Mouse (Mus musculus): ENCODE measurements around the gene Plch2.

The Plch2 gene

DNA sequence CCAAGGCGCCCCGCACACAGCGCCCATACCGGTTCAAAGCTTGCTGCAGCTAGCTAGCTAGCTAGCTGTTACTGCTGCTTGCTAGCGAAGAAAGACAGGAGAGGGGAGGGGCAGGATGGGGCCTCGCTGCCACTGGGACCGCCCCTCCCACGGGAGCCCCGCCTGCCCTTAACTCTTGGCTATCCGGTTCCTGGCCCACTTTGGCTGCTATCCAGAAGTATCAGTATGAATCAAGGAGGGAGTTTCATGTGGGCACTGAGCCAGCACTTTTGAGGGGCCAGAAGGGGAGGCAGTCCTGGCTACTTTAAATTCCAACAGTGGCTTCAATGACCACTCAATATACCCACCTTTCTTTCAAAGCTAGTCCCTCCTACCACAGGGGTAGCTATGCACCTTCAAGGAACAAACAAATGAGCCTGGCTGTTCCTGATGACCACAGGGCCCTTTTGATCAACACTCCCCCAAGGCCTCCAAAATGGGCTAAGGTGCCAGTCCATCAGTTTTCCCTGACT, 37.2 kb downstream of the Plch2 start:
- peak; percentile 66 for DNase-seq

DNA sequence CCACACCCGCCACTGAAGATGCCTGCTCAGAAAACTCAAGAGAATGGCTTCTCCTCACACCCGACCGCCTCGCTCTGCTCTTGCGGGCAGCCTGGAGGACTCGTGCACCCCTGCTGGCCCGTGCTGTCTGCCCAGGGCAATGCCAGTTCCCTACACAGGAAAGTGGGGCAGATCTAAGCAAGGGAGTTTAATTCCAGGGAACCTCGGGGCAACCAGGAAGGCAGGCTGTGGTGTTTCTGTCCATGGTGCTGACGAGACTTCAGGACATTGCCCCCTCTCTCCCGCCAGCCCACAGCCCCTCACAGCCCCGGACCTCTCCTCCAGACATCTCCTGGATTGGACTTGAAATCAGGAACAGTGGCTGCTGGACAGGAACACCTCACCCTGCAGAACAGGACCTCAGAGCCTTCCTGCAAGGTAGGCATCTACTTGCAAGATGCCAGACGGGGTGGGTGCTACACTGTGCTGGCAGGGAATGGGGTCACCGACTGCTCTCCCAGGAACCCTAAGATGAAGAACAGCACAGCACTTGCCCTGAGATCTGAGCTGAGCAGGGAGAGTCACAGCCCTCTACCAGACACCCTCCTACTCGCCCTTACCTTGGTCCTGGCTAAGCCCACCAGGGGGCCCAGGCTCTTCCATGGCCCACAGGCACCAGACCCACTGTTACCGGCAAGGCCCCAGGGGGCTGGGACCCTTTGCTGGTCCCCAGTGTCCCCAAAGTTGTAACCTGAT, 37.8 kb downstream of the Plch2 start:
- DNase-seq = peak; percentile 30

DNA sequence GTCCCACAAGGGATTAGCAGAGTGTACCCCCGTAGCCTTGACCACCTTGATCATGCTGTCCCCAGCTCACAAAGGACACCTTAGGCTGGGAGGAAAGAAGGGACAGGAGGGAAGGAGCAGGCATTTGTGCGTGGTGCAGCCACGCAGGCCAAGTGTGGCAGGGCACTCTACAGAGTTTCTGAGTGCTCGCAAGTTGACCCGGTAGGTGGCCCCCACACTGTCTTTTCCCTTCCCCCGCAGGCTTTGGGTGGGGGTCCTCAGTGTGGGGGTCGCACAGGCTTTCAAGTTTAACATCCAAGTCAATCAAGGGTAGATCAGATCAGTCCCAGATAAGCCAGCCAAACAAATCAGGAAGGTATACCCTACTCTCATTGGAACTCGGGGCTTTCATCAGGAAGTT, 38.5 kb downstream of the Plch2 start:
- no peak for DNase-seq

DNA sequence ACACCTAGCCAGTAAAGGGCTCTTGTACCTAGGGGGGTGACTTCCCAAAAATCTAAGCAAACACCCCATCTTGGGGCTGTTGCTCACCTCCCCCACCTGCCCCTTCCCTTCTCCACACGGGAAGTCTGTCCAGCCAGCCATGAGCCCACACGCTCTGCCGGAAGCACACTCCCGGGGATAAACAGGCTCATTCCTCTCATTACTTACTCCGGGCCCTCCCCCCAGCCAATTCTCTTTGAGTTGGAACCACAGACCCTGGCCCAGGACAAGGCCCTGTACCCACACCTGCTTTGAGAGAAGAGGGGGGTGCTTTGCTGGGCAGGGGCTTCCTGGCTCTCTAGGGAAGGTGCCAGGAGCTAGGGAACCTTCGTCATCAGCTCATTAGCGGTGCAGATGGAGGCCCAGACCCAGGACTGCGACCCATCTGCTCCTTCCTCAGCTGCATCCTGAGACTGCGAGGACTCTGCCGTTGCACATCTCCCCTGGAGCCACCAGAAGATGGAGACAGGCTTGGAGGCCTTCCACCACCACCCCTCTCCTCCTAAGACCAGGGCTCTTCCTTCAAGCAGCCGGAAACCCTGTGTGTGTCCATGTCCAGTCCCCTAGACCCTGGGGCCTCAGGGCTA, 39.2 kb downstream of the Plch2 start:
- no peak for DNase-seq

DNA sequence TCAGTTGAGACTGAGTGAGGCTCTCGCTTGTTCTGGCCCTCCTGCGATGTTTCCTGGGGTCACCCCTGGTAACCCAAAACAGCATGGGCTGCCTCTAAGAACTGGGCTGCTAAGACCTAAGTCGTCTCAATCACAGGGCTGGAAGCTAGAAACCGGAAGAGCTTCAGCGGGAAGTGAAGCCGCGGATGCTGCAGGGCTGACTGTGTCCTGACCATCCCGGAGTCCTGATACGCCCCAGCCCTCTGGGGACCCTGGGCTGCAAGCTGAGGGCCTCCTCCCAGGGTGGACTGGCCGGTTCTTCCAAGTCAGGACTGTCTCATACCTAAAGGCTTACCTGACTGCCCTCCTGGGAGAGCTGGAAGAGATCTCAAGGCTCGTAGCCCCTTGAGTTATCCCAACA, 39.8 kb downstream of the Plch2 start:
- DNase-seq = no peak

DNA sequence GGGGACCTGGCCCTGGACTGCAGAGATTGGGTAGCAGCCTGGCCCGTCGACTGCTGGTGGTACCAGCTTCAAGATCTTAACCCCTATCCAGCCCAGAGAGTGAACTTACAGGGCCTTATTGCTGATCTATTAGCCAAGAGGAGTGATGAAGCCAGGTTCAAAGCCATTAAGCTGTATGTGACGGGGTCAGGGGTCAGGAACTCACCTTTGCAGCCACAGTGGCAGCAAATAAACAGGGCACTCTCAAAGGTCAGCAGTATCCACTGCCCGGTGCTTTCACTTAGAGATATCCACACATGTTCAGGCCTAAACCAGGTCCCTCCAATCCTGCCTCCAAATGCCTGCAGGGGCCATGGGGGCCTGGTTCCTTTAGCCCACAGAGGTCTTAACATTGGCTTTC, 41.0 kb downstream of the Plch2 start:
- DNase-seq = no peak

DNA sequence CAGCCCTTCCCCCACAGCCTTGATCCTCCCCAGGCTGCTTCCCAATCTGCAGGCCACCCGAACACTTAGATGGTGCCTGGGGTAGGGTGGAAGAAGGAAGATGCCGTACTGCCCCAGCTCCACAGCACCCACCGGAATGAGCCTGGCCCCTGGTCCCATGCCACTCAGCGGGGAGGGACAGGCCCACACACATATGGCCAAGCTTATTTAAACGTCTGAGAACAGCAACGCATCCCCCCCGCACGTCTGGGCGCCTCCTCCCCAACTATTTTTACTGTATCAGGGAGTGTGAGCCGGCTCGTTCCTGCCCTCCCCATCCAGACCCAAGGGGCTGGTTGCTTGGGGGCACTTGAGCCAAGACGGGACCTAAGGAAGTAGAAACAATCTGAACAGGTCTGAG, 41.8 kb downstream of the Plch2 start:
- DNase-seq = no peak

DNA sequence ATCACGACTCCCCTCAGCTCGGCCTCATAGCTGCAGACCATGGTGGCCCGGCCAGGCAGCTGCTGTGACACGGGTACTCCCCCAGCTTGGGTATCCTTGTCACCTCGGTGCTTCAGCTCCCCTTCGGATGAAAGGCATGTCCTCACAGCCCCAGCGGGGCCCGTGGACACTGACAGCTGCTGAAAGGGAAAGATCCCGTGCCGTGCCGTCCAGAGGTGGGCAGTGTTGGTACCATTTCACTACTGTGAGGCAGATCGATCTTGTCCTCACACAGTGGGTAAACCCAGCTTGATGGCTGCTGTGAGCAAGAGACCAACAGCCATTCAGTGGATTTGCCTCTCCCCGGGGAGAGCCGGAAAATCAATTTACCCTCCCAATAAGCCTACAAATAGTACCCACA, 42.3 kb downstream of the Plch2 start:
- DNase-seq = no peak

DNA sequence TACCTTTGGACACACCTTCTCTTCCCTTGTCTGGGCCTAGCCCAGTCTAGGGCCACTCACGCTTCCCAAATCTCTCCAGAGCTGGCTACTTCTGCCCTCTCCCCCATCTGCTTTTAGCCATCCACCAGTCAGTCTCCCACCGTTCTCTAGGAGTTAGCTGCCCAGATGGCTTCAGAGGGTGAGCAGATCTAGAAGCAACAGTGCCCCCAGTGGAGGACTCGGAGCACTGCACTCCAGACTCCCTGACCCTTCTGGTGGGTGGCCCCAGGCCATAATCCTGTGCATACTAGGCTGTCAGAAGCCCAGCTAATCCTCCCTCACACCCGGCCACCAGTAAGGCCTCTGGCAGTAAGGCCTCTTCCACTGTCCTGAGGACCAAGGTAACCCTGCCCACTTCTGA, 43.8 kb downstream of the Plch2 start:
- DNase-seq = peak; percentile 73

DNA sequence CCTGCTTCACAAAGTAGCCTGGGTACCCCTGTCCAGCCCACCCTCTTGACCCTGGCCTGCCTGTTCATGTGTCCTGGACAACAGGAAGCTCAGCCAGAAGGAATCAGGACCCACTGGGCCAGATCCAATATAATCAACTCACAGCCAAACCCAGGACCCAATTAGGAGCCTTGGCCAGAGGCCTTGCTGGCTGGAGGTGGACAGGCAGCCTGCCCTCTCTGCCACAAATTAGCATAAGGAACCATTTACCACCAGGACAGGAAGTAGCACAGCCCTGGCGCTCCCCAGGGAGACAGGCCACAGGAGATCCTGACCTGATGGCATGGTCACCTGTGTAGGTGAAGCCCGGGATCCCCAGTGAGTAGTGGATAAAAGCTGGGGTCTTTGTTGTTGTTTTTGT, 44.5 kb downstream of the Plch2 start:
- no peak for DNase-seq

DNA sequence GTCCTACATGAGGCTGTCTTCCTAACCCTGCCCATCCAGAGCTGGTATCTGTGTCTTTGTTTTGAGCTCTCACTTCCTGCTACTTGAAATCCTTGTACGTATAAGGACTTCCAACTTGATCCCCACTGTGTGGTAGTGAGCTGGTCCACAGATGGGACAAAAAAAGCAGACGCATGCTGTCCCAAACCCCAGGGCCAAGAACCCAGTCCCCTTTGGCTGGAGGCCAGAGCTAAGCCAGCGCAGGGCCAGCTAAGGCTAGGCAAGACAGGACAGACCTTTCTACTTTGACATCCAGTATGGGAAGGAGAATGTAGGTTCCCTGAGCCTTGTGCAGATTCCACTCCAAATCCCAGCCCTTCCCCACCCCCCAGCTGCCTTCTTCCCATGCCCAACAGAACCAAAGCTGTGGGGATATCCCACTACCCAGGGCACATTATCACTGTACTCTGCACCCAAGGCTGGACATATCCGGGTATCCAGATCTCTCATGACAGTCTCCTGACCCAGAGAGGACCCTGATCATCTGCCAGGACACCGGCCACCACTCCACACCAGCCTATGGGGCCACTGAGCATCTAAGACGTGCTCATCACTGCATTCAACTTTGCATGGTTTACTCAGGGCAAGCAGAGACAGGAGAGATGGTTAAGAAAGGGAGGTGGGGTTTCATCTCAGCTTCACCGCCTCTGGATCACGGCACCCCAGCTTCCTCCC, 45.1 kb downstream of the Plch2 start:
- DNase-seq = no peak

DNA sequence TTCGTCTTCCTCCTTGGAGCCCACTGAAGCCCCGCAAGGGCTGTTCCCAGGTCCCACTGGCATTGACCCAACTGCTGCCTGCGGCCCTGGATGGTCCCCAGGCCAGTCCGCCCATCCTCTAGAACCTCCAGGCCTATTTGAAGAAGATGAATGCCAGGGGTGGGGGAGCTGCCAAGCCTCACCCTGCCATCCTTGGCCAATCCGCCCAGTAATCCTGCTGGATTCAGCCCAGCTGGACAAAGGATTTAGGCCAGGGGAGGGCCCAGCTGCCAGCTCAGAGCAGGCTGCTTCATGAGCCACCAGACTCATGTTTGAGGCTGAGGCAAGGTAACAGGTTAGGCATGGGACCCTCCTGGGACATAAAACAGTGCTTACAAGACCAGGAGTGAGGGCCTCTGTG, 45.7 kb downstream of the Plch2 start:
- peak; percentile 7 for DNase-seq

DNA sequence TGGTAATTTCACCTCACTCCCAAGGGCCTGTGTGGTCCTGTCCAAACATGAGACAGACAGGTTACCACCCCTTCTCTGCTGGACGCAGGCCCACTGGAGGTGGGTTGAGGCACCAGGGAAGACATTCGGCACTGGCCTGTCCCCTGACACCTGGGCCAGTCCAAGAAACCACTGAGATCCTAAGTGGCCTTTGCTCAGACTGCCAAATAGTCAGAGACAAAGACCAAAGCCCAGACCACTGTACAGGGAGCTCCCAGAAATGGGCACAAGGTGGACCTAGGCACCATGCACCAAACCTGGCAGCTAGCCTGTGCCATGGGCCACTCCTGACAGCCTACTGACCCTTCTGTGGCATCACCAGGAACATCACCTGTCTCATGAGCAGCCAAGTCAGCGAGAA, 47.4 kb downstream of the Plch2 start:
- no peak for DNase-seq

DNA sequence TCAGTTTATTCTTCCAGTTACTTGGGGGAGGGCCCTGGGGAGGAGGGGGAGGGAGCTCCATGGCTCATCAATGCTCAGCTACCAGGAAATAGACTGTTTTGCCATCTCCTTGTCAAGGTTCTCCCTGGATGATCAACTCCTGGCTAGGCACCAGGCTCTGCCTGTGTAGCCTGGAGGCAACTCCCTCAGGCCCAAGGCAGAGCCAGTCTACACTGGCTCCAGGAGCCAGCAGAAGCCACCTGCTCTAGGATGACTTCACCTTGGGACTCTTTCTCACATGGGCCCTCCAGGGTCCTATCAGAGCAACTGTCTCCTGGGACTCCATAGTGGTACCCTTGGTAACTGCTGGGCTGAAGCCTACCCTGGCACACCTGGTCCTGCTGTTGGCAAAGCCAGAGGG, 48.5 kb downstream of the Plch2 start:
- no peak for DNase-seq

DNA sequence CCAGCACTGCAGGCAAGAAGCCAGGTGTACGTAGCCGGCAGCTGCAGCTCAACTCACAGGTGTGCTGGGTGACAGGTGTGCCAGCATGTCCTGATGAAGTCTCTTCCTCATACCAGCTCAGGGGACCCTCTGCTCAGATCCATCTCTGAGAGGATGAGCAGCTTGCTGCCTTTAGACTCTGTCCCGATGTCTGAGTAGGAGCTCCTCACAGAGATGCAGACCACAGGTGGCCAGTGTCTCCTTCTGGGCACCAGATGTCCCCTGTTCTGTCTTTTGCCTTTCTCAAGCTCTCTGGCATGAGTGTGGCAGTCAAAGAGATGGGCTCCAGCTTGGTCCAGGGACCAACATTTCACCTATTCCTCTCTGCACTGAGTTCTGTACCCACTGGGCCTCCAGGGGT, 48.9 kb downstream of the Plch2 start:
- no peak for DNase-seq

DNA sequence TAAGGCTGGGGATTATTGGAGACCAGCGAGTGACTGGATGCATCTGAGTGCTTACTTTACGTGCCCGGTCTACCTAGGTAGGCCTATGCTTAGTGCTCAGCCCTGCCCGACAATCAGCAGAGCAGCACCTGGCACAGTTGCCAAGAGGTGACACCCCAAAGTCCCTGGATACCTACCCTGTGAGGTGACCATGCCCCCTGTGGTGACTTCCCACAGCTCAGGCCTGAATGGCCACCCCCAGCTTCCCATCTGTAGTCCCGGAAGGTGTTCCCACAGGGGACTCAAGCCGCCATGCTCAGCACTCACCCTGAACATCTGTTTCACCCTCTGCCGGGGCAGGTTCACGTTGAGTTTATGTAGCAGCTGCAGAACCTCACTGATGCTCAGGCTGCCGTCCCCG, 50.3 kb downstream of the Plch2 start:
- DNase-seq = no peak

DNA sequence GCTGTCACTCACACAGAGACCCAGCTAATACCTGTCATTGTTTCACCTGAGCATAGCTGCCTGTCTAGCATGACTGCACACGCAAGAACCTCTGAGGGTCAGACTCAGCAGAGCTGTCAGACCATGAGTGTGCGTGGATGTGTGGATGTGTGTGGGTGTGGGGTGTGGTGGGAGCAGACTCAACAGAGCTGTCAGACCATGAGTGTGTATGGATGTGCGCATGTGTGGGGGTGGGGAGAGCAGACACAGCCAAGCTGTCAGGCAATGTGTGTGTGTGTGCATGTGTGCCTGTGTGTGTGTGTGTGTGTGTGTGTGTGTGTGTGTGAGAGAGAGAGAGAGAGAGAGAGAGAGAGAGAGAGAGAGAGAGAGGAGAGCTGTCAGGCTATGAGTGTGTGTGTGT, 51.3 kb downstream of the Plch2 start:
- no peak for DNase-seq

DNA sequence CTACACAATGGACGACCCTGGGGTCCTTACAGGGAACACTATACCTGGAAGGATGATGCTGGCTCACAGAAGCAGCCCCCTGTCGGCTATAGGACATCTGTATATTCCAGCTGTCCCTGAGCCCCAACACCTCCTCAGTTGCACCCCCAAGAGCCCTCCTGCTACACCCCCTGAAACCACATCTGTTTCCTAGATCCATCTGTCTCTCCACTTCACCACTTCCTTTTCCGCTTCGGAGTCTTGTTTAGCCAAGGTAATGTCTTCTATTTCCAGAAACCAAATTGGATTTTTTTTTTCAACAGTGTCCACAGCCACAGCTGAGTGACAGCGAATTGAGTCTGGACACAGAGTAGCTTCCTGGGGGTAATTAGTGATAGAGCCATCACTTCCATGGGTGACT, 57.2 kb downstream of the Plch2 start:
- no peak for DNase-seq

DNA sequence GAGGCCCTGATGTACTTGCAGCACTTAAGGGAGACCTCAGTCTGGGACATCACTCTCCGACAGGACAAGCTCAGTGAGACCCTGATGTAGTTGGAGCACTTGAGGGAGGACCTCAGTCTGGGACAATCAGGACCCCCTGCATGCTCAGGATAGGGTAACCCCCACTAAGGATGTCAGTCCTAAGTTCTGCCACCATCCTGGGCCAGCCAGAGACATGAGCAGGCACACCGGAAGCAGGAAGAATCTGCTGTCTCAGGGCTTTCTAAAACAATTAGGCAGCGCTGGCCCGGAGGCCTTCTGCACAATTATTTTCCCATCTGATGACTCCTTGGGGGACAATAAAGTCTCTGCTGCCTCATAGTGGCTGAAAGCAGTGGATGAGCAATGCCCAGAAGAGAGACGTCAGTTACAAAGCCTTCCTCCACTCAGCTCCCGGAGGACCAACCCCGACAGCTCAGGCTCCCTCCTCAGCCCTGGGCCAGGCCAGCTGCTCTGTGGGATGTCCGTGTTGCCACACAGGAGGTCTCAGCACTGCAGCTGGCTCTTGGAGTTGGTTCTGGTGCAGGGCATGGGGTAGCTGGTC, 59.9 kb downstream of the Plch2 start:
- DNase-seq = no peak

DNA sequence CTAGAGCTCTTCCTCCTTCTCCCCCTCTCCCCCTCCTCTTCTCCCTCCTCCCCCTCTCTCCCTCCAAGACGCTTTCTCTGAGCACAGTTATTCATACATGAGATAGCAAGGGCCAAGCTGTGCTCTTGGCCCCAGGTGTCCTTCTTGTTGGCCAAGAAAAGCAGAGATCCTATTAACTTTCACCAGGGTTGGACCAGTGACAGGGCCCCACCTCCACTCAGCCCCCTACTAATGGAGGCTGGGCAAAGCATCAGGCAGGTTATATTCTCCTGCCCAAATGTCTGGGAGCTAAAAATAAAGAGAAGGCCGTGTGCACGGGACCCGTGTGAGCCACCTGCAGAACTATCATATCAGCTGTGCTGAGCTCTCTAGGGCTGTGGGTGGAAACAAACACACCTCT, 61.7 kb downstream of the Plch2 start:
- no peak for DNase-seq

DNA sequence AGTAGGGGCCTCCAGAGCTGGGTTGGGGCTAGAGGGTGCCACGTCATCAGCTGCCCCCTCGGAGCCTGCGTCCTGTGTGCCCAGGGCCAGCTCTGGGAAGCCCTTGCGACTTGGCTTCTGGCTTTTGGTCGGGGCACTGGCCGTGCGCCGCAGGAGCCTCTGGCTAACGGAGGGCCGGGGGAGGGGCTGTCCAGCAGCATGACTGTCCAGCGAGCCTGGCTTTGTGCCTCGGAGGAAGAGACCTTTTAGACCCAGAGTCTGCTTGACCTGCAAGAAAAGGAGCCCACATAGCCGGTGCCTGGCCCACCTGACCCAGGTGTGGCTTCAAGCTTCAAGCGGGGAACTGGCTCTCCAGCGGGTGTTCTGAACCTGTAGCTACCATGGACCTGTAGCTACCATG, 69.8 kb downstream of the Plch2 start:
- DNase-seq = no peak

DNA sequence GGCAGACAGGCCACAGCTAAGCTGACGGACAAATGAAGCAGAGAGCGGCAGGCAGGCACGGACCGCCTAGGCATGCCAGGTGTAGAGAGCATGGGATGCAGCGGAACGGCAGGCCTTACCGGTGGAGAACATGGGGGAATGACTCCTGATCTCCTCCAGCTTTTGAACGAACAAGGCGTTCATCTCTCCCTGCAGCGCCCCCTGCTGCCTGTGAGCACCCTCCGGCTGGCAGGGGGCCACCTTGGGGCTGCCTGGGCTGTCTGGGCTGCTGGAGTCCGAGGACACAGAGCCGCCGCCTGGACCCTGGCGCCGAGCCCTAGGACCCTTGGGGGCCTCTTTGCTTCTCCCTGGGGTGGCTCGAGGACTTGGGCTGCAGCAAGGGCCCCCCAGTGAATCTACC, 70.5 kb downstream of the Plch2 start:
- peak; percentile 78 for DNase-seq

DNA sequence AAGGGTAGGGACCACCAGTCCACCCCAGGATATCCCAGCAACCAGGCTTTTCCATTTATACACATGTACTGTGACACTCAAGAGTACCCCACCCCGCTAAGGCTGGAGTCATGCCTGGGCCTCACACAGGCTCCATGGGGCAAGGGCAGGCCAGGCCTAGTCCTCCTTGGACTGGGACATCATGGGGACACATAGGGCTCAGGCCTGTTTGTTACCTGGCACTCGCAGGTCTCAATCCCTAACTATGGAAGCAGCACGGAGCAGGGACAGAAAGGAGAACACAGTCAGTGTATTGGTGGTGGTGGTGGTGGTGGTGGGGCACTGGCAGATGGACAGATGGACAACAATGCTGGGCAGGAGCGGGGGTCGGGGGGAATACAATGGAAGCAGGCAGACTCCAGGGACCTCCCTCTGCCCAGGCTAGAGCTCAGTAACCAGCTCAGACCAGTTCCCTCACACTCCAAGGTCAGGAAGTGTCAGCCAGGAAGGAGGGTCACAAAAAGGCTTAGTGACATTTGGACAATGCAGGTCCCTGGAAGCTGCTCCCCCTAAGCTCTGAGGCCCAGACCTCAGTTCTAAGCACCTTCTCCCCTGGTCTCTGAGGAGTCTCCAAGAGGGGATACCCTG, 71.3 kb downstream of the Plch2 start:
- DNase-seq = no peak

All from lung, postnatal 36 days (tissue).